Mouse (Mus musculus): ENCODE results near the gene Gm7579. TPM values are rescaled to one million over a fixed set of nuclear protein-coding genes. Genes with fewer than 3 reads are reported as not detected.
"Not testable (repeated sequence)": the region's sequence is repeated elsewhere in the genome, so short reads cannot be mapped to it uniquely, and the experiment has no call there.

Gm7579 gene
- polyA plus RNA-seq, 1 experiment from 2014 or later = not detected

DNA sequence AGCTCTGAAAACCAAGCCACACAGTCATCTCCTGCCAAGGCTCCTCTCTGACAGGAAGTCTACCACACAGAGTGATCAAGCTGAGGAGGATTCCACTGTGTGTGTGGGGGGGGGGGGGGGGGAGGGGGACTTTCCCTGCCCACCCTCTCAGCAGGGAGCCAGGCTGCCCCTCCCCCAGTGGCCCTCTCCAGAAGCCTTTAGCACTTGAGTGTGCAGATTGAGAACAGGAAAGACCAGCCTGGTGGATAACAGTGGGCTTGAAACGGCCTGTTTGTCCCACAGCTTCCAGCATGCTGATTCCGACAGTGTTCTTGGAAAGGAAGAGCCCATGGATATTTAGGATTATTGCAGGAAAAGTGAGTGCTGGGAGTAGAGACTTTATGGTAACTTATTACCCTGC is 12.9 kb downstream of the Gm7579 start:
- H3K9me3 ChIP-seq = no peaks in the 10 kb centered on the region
- no peak overlapping the region for H3K27ac ChIP-seq (replicated peaks)
- no peak overlapping the region for H3K4me3 ChIP-seq
- H3K27me3 ChIP-seq (replicated peaks; ENCODE audit: low read depth, poor library complexity, severe bottlenecking) = no peaks in the 10 kb centered on the region
- peaks cover 15% of the 10 kb centered on the region for H3K4me1 ChIP-seq
- H3K36me3 ChIP-seq (replicated peaks) = no peaks in the 10 kb centered on the region
- WGBS = 39% methylated on average over 2 of the region's 2 CpGs
- peak; percentile 38 for DNase-seq (ENCODE audit: low spot score)

DNA sequence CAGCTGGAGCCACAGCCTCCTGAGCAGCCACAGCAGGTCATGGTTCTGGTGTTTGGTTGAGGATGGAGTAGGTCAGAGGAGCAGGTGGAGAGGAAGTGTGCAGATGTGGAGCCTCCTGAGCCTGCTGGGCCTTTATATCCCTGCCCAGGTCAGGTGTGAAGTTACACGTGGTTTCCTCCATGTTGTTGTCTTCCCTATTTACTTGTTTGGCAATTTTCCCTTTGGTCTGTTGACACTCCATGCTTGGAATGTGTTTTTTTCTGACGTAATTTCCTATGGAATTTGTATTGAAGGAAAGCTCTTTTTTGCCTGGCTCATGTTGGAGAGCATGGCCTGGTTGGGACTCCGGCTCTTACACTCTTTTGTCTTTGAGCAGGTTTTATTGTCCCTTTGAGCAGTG is 18.2 kb downstream of the Gm7579 start, which contains the start of gene Krtap5-5:
Gene Krtap5-5 (minus strand): TSS at position 101 of the 400 bp plus-strand sequence.
- 62% methylated on average over 3 of the region's 3 CpGs for WGBS
- H3K27ac ChIP-seq (replicated peaks); H3K9me3 ChIP-seq; DNase-seq (ENCODE audit: low spot score); H3K4me3 ChIP-seq; H3K27me3 ChIP-seq (replicated peaks; ENCODE audit: low read depth, poor library complexity, severe bottlenecking); H3K36me3 ChIP-seq (replicated peaks): not testable (repeated sequence)
- H3K4me1 ChIP-seq = peaks cover 16% of the 10 kb centered on the region

DNA sequence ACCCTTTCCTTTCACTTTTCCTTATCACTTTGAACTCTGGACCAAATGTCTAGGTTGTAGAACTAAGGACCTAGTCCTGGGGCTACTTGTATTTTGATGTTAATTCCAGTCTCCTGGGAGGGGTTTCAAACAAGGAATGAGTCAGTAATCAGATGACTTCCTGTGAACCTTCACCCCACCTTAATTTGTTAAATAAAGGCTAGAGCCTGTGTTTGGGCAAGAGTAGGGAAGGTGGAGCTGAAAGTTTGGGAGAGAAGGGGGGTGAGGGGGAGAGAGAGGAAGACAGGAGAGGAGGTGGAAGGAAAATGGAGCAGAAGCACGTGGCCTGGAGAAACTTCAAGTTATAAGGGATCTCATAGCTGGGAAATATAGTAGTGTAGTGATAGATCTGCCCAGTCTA is 19.9 kb downstream of the Gm7579 start:
- WGBS = 24% methylated on average over 1 of the region's 1 CpGs
- Histone ChIP-seq H3K27me3 (replicated peaks; ENCODE audit: low read depth, poor library complexity, severe bottlenecking) (no peaks in the 10 kb centered on the region), H3K4me3 (no peak overlapping the region), H3K4me1 (peaks cover 9% of the 10 kb centered on the region), H3K36me3 (replicated peaks) (no peaks in the 10 kb centered on the region), H3K9me3 (peaks cover 16% of the 10 kb centered on the region; the same call in 1 of the 2 replicates), H3K27ac (replicated peaks) (no peak overlapping the region)
- DNase-seq (ENCODE audit: low spot score) = no peak

DNA sequence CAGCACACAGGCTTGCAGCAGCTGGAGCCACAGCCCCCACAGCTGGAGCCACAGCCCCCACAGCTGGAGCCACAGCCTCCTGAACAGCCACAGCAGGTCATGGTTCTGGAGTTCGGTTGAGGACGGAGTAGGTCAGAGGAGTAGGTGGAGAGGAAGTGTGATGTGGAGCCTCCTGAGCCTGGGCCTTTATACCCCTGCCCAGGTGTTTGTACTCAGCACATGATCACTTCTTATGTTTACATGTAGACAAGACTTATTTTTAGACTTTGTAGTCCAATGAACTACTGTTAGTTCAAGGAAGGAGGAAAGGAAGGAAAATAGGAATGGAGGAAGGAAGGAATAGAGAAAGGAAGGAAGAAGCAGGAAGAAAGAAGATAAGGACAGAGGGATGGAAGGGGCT is 29.3 kb downstream of the Gm7579 start, which contains the start of gene Gm40460:
Gene Gm40460 (minus strand): TSS at position 101 of the 400 bp plus-strand sequence.
- no peak within 1 kb of the TSS for H3K4me3 ChIP-seq
- peaks cover 5% of the 10 kb centered on the region; the same call in 1 of the 2 replicates for H3K9me3 ChIP-seq
- WGBS = 57% methylated on average over 2 of the region's 2 CpGs
- H3K27me3 ChIP-seq (replicated peaks; ENCODE audit: low read depth, poor library complexity, severe bottlenecking) = no peaks in the 10 kb centered on the region
- no peaks in the 10 kb centered on the region for H3K4me1 ChIP-seq
- H3K27ac ChIP-seq (replicated peaks) = no peak within 1 kb of the TSS
- DNase-seq (ENCODE audit: low spot score) = no peak
- no peaks in the 10 kb centered on the region for H3K36me3 ChIP-seq (replicated peaks)

DNA sequence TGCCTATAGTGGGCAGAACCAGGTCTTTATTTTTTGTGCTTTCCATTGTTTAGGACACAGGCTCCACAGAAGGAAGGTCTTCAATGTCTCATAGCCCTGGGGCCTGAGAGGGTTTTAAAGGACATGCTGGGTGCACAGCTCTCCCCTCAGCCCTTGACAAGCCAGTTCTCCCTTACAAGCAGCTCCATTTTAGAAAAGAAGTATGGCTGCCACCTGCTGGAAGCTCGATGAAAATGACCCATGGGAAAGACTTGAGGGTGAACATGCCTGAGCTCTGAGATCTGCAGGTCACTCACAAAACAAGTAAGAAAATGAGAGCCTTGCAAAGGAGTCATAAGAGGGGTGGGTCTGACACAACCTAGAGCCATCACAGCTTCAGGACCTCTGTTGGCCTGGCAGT is 38.2 kb downstream of the Gm7579 start:
- Histone ChIP-seq H3K4me3 (no peak overlapping the region), H3K27me3 (replicated peaks; ENCODE audit: low read depth, poor library complexity, severe bottlenecking) (peaks cover 6% of the 10 kb centered on the region; the same call in 1 of the 2 replicates), H3K4me1 (no peaks in the 10 kb centered on the region), H3K9me3 (no peaks in the 10 kb centered on the region), H3K27ac (replicated peaks) (no peak overlapping the region), H3K36me3 (replicated peaks) (no peaks in the 10 kb centered on the region)
- DNase-seq (ENCODE audit: low spot score) = peak; percentile 39
- WGBS = 2% methylated on average over 1 of the region's 1 CpGs

DNA sequence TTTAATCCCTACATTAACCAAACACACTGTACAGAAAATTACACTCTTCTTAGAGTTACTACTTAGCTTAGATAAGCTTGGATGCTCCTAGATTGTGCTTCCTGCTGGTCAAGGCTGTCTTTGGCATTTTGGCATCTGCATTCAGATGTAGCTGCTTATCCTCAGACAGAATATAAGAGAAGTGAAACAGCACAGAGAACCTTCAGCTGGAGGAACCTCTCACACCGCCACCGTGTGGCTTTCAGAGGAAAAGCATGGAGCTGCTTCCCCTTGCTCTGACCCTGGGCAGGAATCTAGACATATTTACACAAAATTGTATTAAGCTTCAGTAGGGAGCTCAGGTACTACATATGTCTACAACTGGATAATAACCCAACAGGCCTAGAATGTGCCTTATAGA is 43.9 kb downstream of the Gm7579 start:
- H3K4me1 ChIP-seq = no peaks in the 10 kb centered on the region

DNA sequence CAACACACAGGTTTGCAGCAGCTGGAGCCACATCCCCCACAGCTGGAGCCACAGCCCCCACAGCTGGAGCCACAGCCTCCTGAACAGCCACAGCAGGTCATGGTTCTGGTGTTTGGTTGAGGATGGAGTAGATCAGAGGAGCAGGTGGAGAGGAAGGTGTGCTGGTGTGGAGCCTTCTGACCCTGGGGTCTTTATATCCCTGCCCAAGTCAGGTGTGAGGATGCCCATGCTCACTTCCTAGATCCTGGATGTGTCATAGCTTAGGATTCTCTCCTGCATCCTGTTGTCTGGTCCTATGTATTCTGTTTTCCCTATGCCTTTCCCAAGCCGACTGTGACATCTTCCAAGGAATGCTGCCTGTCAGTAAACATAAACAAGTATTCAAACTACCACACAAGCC is 46.6 kb downstream of the Gm7579 start, which contains the start of gene Gm2431:
Gene Gm2431 (minus strand): TSS at position 101 of the 400 bp plus-strand sequence.
- not testable (repeated sequence) for H3K4me3 ChIP-seq; H3K4me1 ChIP-seq; DNase-seq (ENCODE audit: low spot score); H3K36me3 ChIP-seq (replicated peaks); H3K27ac ChIP-seq (replicated peaks); H3K27me3 ChIP-seq (replicated peaks; ENCODE audit: low read depth, poor library complexity, severe bottlenecking); H3K9me3 ChIP-seq
- 49% methylated on average over 1 of the region's 1 CpGs for WGBS

More for the DNA sequence above, 43.9 kb downstream of the Gm7579 start:
- Histone ChIP-seq H3K27ac (replicated peaks) (no peak overlapping the region), H3K4me3 (no peak overlapping the region), H3K27me3 (replicated peaks; ENCODE audit: low read depth, poor library complexity, severe bottlenecking) (peaks cover 11% of the 10 kb centered on the region; the same call in 1 of the 2 replicates), H3K36me3 (replicated peaks) (no peaks in the 10 kb centered on the region), H3K9me3 (no peaks in the 10 kb centered on the region)
- DNase-seq (ENCODE audit: low spot score) = peak; percentile 40
- WGBS = 0% methylated on average over 2 of the region's 2 CpGs

Other genes starting within 250 kb of the Gm7579 start
- gene Mob2, start 150.8 kb upstream of the Gm7579 start, polyA plus RNA-seq (2016; fragmentation: Nextera tagmentation; extraction: Ambion mirVana) = 67.4 and 68.0 TPM in 2 replicates
- 3.2 and 3.4 TPM in 2 replicates for gene Dusp8, start 116.0 kb upstream of the Gm7579 start, polyA plus RNA-seq (2016; fragmentation: Nextera tagmentation; extraction: Ambion mirVana)
- not detected in 2 replicates for gene Gm45618, start 91.1 kb upstream of the Gm7579 start, polyA plus RNA-seq (2016; fragmentation: Nextera tagmentation; extraction: Ambion mirVana)
- gene Gm39115, start 75.8 kb upstream of the Gm7579 start, polyA plus RNA-seq (2016; fragmentation: Nextera tagmentation; extraction: Ambion mirVana) = not detected in 2 replicates
- not detected in 2 replicates for gene Gm45337, start 67.3 kb upstream of the Gm7579 start, polyA plus RNA-seq (2016; fragmentation: Nextera tagmentation; extraction: Ambion mirVana)
- gene Gm29735, start 54.7 kb upstream of the Gm7579 start, polyA plus RNA-seq (2016; fragmentation: Nextera tagmentation; extraction: Ambion mirVana) = not detected in 2 replicates
- gene Gm4553, start 46.1 kb upstream of the Gm7579 start, polyA plus RNA-seq (2016; fragmentation: Nextera tagmentation; extraction: Ambion mirVana) = not detected in 2 replicates
- not detected in 2 replicates for gene Krtap5-2, start 35.9 kb upstream of the Gm7579 start, polyA plus RNA-seq (2016; fragmentation: Nextera tagmentation; extraction: Ambion mirVana)
- gene Gm10153, start 21.5 kb upstream of the Gm7579 start, polyA plus RNA-seq (2016; fragmentation: Nextera tagmentation; extraction: Ambion mirVana) = not detected in 2 replicates
- not detected in 2 replicates for gene Krtap5-3, start 10.5 kb upstream of the Gm7579 start, polyA plus RNA-seq (2016; fragmentation: Nextera tagmentation; extraction: Ambion mirVana)
- gene Krtap5-5, start 18.1 kb downstream of the Gm7579 start, polyA plus RNA-seq (2016; fragmentation: Nextera tagmentation; extraction: Ambion mirVana) = not detected in 2 replicates
- not detected in 2 replicates for gene Gm40460, start 29.2 kb downstream of the Gm7579 start, polyA plus RNA-seq (2016; fragmentation: Nextera tagmentation; extraction: Ambion mirVana)
- gene Gm2431, start 46.5 kb downstream of the Gm7579 start, polyA plus RNA-seq (2016; fragmentation: Nextera tagmentation; extraction: Ambion mirVana) = not detected in 2 replicates
- not detected in 2 replicates for gene Gm4559, start 62.5 kb downstream of the Gm7579 start, polyA plus RNA-seq (2016; fragmentation: Nextera tagmentation; extraction: Ambion mirVana)
- not detected in 2 replicates for gene Krtap5-1, start 85.3 kb downstream of the Gm7579 start, polyA plus RNA-seq (2016; fragmentation: Nextera tagmentation; extraction: Ambion mirVana)
- gene Krtap5-4, start 91.7 kb downstream of the Gm7579 start, polyA plus RNA-seq (2016; fragmentation: Nextera tagmentation; extraction: Ambion mirVana) = not detected in 2 replicates
- gene Ifitm10, start 161.9 kb downstream of the Gm7579 start, polyA plus RNA-seq (2016; fragmentation: Nextera tagmentation; extraction: Ambion mirVana) = 2.2 and 3.0 TPM in 2 replicates
- gene Gm49369, start 170.8 kb downstream of the Gm7579 start, polyA plus RNA-seq (2016; fragmentation: Nextera tagmentation; extraction: Ambion mirVana) = not detected in 2 replicates
- gene Ctsd, start 176.2 kb downstream of the Gm7579 start, polyA plus RNA-seq (2016; fragmentation: Nextera tagmentation; extraction: Ambion mirVana) = 151 and 158 TPM in 2 replicates
- gene Syt8, start 223.0 kb downstream of the Gm7579 start, polyA plus RNA-seq (2016; fragmentation: Nextera tagmentation; extraction: Ambion mirVana) = not detected in 2 replicates
- 1.7 and 2.5 TPM in 2 replicates for gene Tnni2, start 229.9 kb downstream of the Gm7579 start, polyA plus RNA-seq (2016; fragmentation: Nextera tagmentation; extraction: Ambion mirVana)
- 20.9 and 21.4 TPM in 2 replicates for gene Lsp1, start 248.9 kb downstream of the Gm7579 start, polyA plus RNA-seq (2016; fragmentation: Nextera tagmentation; extraction: Ambion mirVana)